Mouse (Mus musculus): ENCODE results near the gene Gm49405.

GRCm38 (mm10) chr19:4054613-4055012 is 54.2 kb downstream of the Gm49405 start:
- TF ChIP-seq CTCF (IDR thresholded peaks at IDR 0.05; ENCODE audit: borderline replicate concordance, insufficient read depth, low read depth, low read length) (no peak), POLR2A (IDR thresholded peaks at IDR 0.05; ENCODE audit: borderline replicate concordance, insufficient read depth, low read length) (no peak)
